Mouse (Mus musculus): ENCODE results near the gene Ccl5. TPM values are rescaled to one million over a fixed set of nuclear protein-coding genes. Genes with fewer than 3 reads are reported as not detected.
A peak's percentile ranks its signal among the peaks of the same experiment; 100 is the strongest.

The Ccl5 gene
- polyA plus RNA-seq, 1 experiment from 2014 or later = 1.8 TPM

GRCm38 (mm10) chr11:83517153-83517552 lies 13.2 kb downstream of the Ccl5 start:
- H3K4me3 ChIP-seq (ENCODE audit: low read depth, low read length) = no peak overlapping the region
- no peak overlapping the region for H3K4me2 ChIP-seq (replicated peaks; ENCODE audit: low read depth)
- no peak overlapping the region for H3K27ac ChIP-seq (ENCODE audit: low read depth, low read length)
- H3K36me3 ChIP-seq (ENCODE audit: control insufficient read depth, insufficient read depth) = no peaks in the 10 kb centered on the region
- no peaks in the 10 kb centered on the region for H3K27me3 ChIP-seq (replicated peaks; ENCODE audit: control insufficient read depth, insufficient read depth, low read length)
- no peaks in the 10 kb centered on the region for H3K9me3 ChIP-seq (ENCODE audit: control insufficient read depth)
- no peak for TF ChIP-seq CTCF (IDR thresholded peaks at IDR 0.05; ENCODE audit: low read depth)
- no peak overlapping the region for H3K9ac ChIP-seq (ENCODE audit: low read depth, low read length)
- no peak for ATAC-seq
- H3K4me1 ChIP-seq (replicated peaks; ENCODE audit: control insufficient read depth, insufficient read depth, low read length) = no peaks in the 10 kb centered on the region; the same call in 1 of the 2 replicates

- H3K4me2 ChIP-seq (replicated peaks; ENCODE audit: low read depth) = no peak overlapping the region
- no peak overlapping the region for H3K9ac ChIP-seq (ENCODE audit: low read depth, low read length)
- H3K9me3 ChIP-seq (ENCODE audit: control insufficient read depth) = no peaks in the 10 kb centered on the region
- ATAC-seq = no peak
- peaks cover 30% of the 10 kb centered on the region for H3K36me3 ChIP-seq (ENCODE audit: control insufficient read depth, insufficient read depth)
- no peaks in the 10 kb centered on the region; the same call in 1 of the 2 replicates for H3K4me1 ChIP-seq (replicated peaks; ENCODE audit: control insufficient read depth, insufficient read depth, low read length)
- H3K27me3 ChIP-seq (replicated peaks; ENCODE audit: control insufficient read depth, insufficient read depth, low read length) = no peaks in the 10 kb centered on the region
- no peak overlapping the region for H3K4me3 ChIP-seq (ENCODE audit: low read depth, low read length)
- no peak for TF ChIP-seq CTCF (IDR thresholded peaks at IDR 0.05; ENCODE audit: low read depth)
- no peak overlapping the region for H3K27ac ChIP-seq (ENCODE audit: low read depth, low read length)
Measured at GRCm38 (mm10) chr11:83509521-83509920, 20.8 kb downstream of the Ccl5 start.

DNA sequence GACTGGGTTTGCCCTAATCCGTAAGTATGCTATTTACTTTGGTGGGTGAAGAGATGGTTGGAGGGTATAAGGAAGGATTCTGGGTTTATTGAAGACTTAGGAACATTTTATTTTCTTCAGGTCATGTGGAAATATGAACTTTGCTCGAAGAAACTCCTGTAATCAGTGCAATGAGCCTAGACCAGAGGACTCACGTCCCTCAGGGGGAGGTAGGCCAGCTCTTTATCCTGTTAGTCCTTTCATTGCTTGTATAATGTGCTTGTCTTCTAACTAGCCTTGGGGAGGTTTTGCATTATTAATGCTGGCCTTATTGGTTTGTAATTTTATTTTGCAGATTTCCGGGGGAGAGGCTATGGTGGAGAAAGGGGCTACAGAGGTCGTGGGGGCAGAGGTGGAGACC lies 26.0 kb downstream of the Ccl5 start:
- H3K4me2 ChIP-seq (replicated peaks; ENCODE audit: low read depth) = no peak overlapping the region
- H3K36me3 ChIP-seq (ENCODE audit: control insufficient read depth, insufficient read depth) = peaks cover 57% of the 10 kb centered on the region
- no peak overlapping the region for H3K9ac ChIP-seq (ENCODE audit: low read depth, low read length)
- H3K27me3 ChIP-seq (replicated peaks; ENCODE audit: control insufficient read depth, insufficient read depth, low read length) = no peaks in the 10 kb centered on the region
- no peak overlapping the region for H3K4me3 ChIP-seq (ENCODE audit: low read depth, low read length)
- WGBS = 72% methylated on average over 5 of the region's 5 CpGs
- H3K4me1 ChIP-seq (replicated peaks; ENCODE audit: control insufficient read depth, insufficient read depth, low read length) = no peaks in the 10 kb centered on the region
- no peak overlapping the region for H3K27ac ChIP-seq (ENCODE audit: low read depth, low read length)
- no peaks in the 10 kb centered on the region for H3K9me3 ChIP-seq (ENCODE audit: control insufficient read depth)
- ATAC-seq = no peak
- TF ChIP-seq CTCF (IDR thresholded peaks at IDR 0.05; ENCODE audit: low read depth) = no peak

DNA sequence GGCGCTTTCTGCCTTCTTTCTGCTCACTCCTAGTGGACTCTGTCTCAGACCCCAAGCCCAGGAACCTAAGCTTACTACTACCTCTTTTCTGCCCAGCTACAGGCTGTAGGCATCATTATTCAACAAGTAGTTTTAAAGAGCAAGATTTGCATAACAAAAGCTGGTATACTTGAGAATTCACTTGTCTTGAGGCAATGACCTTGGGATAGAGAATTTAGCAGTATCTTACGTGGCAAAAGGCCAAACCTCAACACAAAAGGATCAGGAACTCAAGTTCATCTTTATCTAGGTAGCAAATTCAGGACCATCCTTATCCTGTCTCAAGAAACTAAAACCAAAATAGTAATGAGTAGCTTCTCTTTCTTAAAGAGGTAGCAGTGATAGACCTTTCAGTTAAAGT lies 34.7 kb downstream of the Ccl5 start:
- H3K27me3 ChIP-seq (replicated peaks; ENCODE audit: control insufficient read depth, insufficient read depth, low read length) = no peaks in the 10 kb centered on the region
- no peak for ATAC-seq
- no peak overlapping the region for H3K4me2 ChIP-seq (replicated peaks; ENCODE audit: low read depth)
- H3K27ac ChIP-seq (ENCODE audit: low read depth, low read length) = no peak overlapping the region
- H3K9me3 ChIP-seq (ENCODE audit: control insufficient read depth) = no peaks in the 10 kb centered on the region
- no peak for TF ChIP-seq CTCF (IDR thresholded peaks at IDR 0.05; ENCODE audit: low read depth)
- no peak overlapping the region for H3K9ac ChIP-seq (ENCODE audit: low read depth, low read length)
- WGBS = 86% methylated on average over 2 of the region's 2 CpGs
- H3K4me1 ChIP-seq (replicated peaks; ENCODE audit: control insufficient read depth, insufficient read depth, low read length) = no peaks in the 10 kb centered on the region
- no peak overlapping the region for H3K4me3 ChIP-seq (ENCODE audit: low read depth, low read length)
- peaks cover 26% of the 10 kb centered on the region for H3K36me3 ChIP-seq (ENCODE audit: control insufficient read depth, insufficient read depth)

DNA sequence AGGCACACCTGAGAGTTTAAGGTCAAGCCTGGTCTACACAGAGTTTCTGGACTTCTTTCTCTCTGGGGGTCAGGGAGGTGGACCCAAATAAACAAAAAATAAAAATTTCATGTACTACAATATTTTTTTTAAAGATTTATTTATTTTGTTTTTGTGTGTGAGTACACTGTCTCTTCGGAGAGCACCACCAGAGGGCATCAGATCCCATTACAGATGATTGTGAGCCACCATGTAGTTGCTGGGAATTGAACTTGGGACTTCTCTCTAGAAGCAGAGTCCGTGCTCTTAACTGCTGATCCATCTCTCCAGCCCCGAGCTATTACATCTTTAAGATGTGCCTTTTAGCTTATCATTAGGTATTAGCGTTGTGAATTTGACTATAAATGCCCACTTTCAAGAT lies 38.8 kb downstream of the Ccl5 start:
- no peak for ATAC-seq
- Histone ChIP-seq H3K27me3 (replicated peaks; ENCODE audit: control insufficient read depth, insufficient read depth, low read length) (no peaks in the 10 kb centered on the region), H3K9ac (ENCODE audit: low read depth, low read length) (no peak overlapping the region), H3K36me3 (ENCODE audit: control insufficient read depth, insufficient read depth) (peaks cover 30% of the 10 kb centered on the region), H3K27ac (ENCODE audit: low read depth, low read length) (no peak overlapping the region), H3K4me2 (replicated peaks; ENCODE audit: low read depth) (no peak overlapping the region), H3K9me3 (ENCODE audit: control insufficient read depth) (no peaks in the 10 kb centered on the region), H3K4me3 (ENCODE audit: low read depth, low read length) (no peak overlapping the region), H3K4me1 (replicated peaks; ENCODE audit: control insufficient read depth, insufficient read depth, low read length) (no peaks in the 10 kb centered on the region)
- WGBS = 81% methylated on average over 4 of the region's 4 CpGs
- peak; percentile 51 for TF ChIP-seq CTCF (IDR thresholded peaks at IDR 0.05; ENCODE audit: low read depth)

Other genes with a start within 250 kb of the Ccl5 start
- gene Slfn14, start 243.8 kb downstream of the Ccl5 start, polyA plus RNA-seq (2015; fragmentation: Nextera tagmentation; extraction: Ambion mirVana) = not detected in 2 replicates
- 20.4 and 20.7 TPM in 2 replicates for gene Ap2b1, start 231.5 kb downstream of the Ccl5 start, polyA plus RNA-seq (2015; fragmentation: Nextera tagmentation; extraction: Ambion mirVana)
- 8.6 and 9.3 TPM in 2 replicates for gene Pex12, start 227.9 kb downstream of the Ccl5 start, polyA plus RNA-seq (2015; fragmentation: Nextera tagmentation; extraction: Ambion mirVana)
- 0.82 and 0.94 TPM in 2 replicates for gene Rasl10b, start 121.4 kb downstream of the Ccl5 start, polyA plus RNA-seq (2015; fragmentation: Nextera tagmentation; extraction: Ambion mirVana)
- gene Gas2l2, start 101.1 kb downstream of the Ccl5 start, polyA plus RNA-seq (2015; fragmentation: Nextera tagmentation; extraction: Ambion mirVana) = 0.51 and 0.65 TPM in 2 replicates
- gene 1700020L24Rik, start 92.8 kb downstream of the Ccl5 start, polyA plus RNA-seq (2015; fragmentation: Nextera tagmentation; extraction: Ambion mirVana) = 0.76 and 1.5 TPM in 2 replicates
- 1.6 and 2.1 TPM in 2 replicates for gene Mmp28, start 67.4 kb downstream of the Ccl5 start, polyA plus RNA-seq (2015; fragmentation: Nextera tagmentation; extraction: Ambion mirVana)
- gene Taf15, start 57.4 kb downstream of the Ccl5 start, polyA plus RNA-seq (2015; fragmentation: Nextera tagmentation; extraction: Ambion mirVana) = 5.4 and 7.3 TPM in 2 replicates
- gene Heatr9, start 8.3 kb downstream of the Ccl5 start, polyA plus RNA-seq (2015; fragmentation: Nextera tagmentation; extraction: Ambion mirVana) = not detected in 2 replicates
- gene Ccl9, start 48.1 kb upstream of the Ccl5 start, polyA plus RNA-seq (2015; fragmentation: Nextera tagmentation; extraction: Ambion mirVana) = 11.2 and 13.4 TPM in 2 replicates
- gene Ccl6, start 62.6 kb upstream of the Ccl5 start, polyA plus RNA-seq (2015; fragmentation: Nextera tagmentation; extraction: Ambion mirVana) = 100 and 108 TPM in 2 replicates
- not detected in 2 replicates for gene Rpl9-ps1, start 115.1 kb upstream of the Ccl5 start, polyA plus RNA-seq (2015; fragmentation: Nextera tagmentation; extraction: Ambion mirVana)
- 1.2 and 1.3 TPM in 2 replicates for gene Ccl3, start 118.8 kb upstream of the Ccl5 start, polyA plus RNA-seq (2015; fragmentation: Nextera tagmentation; extraction: Ambion mirVana)
- 0.56 and 0.64 TPM in 2 replicates for gene Ccl4, start 132.1 kb upstream of the Ccl5 start, polyA plus RNA-seq (2015; fragmentation: Nextera tagmentation; extraction: Ambion mirVana)
- 5.6 and 7.5 TPM in 2 replicates for gene Wfdc17, start 173.5 kb upstream of the Ccl5 start, polyA plus RNA-seq (2015; fragmentation: Nextera tagmentation; extraction: Ambion mirVana)
- gene Wfdc18, start 178.5 kb upstream of the Ccl5 start, polyA plus RNA-seq (2015; fragmentation: Nextera tagmentation; extraction: Ambion mirVana) = 1.1 and 3.2 TPM in 2 replicates
- gene Wfdc21, start 216.4 kb upstream of the Ccl5 start, polyA plus RNA-seq (2015; fragmentation: Nextera tagmentation; extraction: Ambion mirVana) = not detected in 2 replicates
- 7.7 and 11.5 TPM in 2 replicates for gene Heatr6, start 223.2 kb upstream of the Ccl5 start, polyA plus RNA-seq (2015; fragmentation: Nextera tagmentation; extraction: Ambion mirVana)